Mouse (Mus musculus) regulatory T cell (primary cell): ENCODE results near the gene Ppm1h.

Experiments used
- in situ Hi-C: fragments of 300-600 bp; cut with MboI, MseI; formaldehyde crosslinking; loops from one replicate; pipeline ENCODE4 v1.15.1; 2025; ENCODE audit warnings: high pct_unique_total_duplicates

Gene Ppm1h

GRCm38 (mm10) chr10:122698347-122698746 lies 19.8 kb downstream of the Ppm1h start:
- in situ Hi-C loops: no loop called here

GRCm38 (mm10) chr10:122704901-122705300 lies 26.3 kb downstream of the Ppm1h start:
- in situ Hi-C loops: no loop called here

- in situ Hi-C loops: no loop called here
Observed at GRCm38 (mm10) chr10:122705457-122705856, 26.9 kb downstream of the Ppm1h start.

DNA sequence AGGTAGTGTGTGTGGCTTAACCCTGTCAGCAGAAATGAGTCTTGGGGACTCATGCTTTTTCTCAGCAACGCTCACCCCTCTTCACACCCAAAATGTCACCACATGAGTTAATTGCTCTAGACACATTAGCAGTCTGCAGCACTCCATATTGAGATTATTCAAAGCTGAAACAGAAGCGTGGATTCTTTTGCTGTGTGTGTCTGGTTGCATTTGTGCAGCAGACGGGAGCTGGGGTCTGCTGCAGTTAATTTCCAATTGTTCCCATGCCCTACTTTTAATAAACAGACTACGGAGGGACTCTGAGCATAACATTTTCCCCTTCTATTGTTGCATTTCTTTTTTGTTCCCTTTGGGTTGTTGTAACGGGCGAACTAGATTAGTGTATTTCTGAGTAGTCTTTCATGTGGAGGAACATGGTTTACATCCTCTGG lies 32.8 kb downstream of the Ppm1h start:
- in situ Hi-C loops: no loop called here

- in situ Hi-C loops: no loop called here
Observed at GRCm38 (mm10) chr10:122712307-122712706, 33.7 kb downstream of the Ppm1h start.

DNA sequence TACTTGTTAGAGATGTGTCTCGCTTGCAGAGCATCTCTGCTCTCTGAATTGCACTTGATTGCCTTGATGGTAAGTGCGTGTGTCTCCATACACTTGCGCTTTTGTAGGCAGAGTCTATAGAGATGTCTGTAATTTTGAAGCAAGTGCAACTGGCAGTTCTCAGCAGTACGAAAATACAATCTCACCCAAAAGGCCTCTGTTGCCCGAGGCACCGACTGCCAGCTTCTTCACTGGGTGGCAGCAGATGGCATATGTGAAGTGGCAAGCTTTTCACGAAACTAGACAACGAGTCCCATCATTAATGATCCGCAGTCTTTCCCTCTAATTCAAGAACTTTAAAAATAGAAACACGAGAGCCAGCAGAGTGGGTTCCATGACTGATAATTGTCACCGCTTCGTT lies 37.3 kb downstream of the Ppm1h start:
- in situ Hi-C loops: no loop called here

GRCm38 (mm10) chr10:122716286-122716685 lies 37.7 kb downstream of the Ppm1h start:
- in situ Hi-C loops: no loop called here

- in situ Hi-C loops: no loop called here
Observed at GRCm38 (mm10) chr10:122716739-122717474, 38.3 kb downstream of the Ppm1h start.

GRCm38 (mm10) chr10:122717754-122718415 lies 39.3 kb downstream of the Ppm1h start:
- in situ Hi-C loops: no loop called here

- in situ Hi-C loops: no loop called here
Observed at GRCm38 (mm10) chr10:122718951-122719350, 40.4 kb downstream of the Ppm1h start.

DNA sequence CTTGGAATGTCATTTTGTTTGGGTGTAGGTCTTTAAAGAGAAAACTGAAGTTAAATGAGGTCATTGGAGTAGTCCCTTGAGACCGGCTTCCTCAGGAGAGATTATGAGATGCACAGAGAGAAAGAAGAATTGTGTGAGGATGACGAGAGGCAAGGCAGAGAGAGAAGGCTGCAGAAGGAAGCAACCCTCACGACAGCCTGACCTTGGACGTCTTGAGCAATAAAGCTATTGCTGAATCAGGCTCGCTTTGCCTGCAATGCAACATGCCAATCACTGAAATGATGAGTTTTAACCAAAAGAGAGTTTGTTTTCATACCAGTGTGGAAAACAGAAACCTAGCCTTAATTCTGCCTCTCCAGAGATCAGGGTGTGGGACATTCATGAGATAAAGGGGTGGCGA lies 43.5 kb downstream of the Ppm1h start:
- in situ Hi-C loops: no loop called here

- in situ Hi-C loops: no loop called here
Observed at GRCm38 (mm10) chr10:122724692-122725091, 46.1 kb downstream of the Ppm1h start.

DNA sequence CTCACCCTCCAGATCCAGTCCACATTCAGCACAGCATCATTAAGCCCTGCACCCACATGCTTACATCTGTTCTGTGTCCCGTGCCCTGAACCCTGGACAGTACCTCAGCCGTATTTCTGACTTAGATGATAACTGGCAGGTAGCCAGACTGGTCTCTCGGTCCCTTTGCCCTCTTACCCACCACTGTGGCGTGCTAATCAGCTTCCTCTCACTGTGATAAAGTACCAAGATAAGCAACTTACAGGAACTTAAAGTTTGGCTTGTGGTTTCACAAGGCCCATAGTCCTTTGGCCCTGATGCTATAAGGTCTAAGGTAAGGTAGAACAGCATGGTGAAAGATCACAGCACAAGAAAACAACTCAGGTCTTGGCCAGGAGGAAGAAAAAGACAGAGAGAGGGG lies 48.7 kb downstream of the Ppm1h start:
- in situ Hi-C loops: no loop called here

DNA sequence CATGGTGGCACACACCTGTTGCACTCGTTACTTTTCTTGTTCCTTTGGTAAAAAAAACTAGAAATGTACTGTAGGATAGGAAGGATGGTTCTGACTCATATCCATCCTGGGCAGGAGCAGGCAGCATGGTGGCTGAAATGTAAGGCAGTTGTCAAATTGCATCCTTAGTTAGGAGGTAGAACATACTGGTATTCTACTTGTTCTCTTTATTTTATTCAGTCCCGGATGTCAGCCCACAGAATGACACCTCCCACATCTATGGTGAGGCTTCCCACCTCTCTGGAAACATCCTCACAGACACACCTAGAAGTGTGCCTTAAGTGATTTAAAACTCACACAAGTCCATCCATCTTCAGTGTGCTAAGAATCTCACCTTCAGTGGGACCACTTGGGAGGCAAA lies 49.6 kb downstream of the Ppm1h start:
- in situ Hi-C loops: no loop called here

DNA sequence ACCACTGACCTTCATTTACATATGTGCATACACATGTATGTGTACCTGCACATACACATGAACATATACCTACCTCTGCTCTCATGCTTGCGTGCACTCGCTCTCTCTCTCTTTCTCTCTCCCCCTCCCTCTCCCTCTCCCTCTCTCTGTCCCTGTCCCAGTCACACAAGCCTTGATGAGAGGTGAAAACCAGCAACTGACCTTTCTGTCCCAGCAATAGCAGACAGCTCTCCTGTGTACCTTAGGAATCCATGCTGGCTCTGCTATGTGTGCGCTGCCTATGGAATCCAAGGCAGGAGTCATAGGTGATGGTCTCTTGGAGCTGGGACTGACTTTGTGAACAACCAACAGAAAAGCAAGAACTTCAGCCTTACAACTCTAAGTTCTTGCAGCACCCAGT lies 53.6 kb downstream of the Ppm1h start:
- in situ Hi-C loops: loop anchor here (10.0 kb wide), 1 partner anchor 47 kb away; no protein-coding TSS in a partner anchor

GRCm38 (mm10) chr10:122734521-122734920 lies 56.0 kb downstream of the Ppm1h start:
- in situ Hi-C loops: loop anchor here (10.0 kb wide), 1 partner anchor 50 kb away; no protein-coding TSS in a partner anchor

- in situ Hi-C loops: loop anchor here (10.0 kb wide), 1 partner anchor 51 kb away; no protein-coding TSS in a partner anchor
Observed at GRCm38 (mm10) chr10:122735284-122735784, 56.8 kb downstream of the Ppm1h start.

GRCm38 (mm10) chr10:122736835-122737234 lies 58.3 kb downstream of the Ppm1h start:
- in situ Hi-C loops: loop anchor here (10.0 kb wide), 1 partner anchor 52 kb away; no protein-coding TSS in a partner anchor

GRCm38 (mm10) chr10:122738526-122738925 lies 60.0 kb downstream of the Ppm1h start:
- in situ Hi-C loops: loop anchor here (10.0 kb wide), 1 partner anchor 54 kb away; no protein-coding TSS in a partner anchor

DNA sequence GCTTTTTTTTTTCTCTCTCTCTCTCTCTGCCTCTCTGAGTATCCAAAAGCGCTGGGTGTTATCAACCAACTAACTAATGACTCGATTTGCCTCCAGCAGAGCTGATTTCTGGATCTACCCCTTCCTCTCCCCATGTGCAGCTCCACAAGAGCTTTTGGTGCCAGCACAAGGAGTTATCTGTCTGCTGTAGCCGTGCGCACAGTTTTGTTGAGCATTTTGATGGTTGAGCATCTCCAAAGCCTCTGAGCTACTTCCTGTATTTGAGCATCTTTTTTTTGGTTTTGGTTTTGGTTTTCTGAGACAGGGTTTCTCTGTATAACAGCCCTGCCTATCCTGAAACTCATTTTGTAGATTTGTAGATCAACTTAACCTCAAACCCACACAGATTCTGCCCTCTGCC lies 60.5 kb downstream of the Ppm1h start:
- in situ Hi-C loops: loop anchor here (10.0 kb wide), 1 partner anchor 54 kb away; no protein-coding TSS in a partner anchor

- in situ Hi-C loops: no loop called here
Observed at GRCm38 (mm10) chr10:122740117-122740516, 61.6 kb downstream of the Ppm1h start.

GRCm38 (mm10) chr10:122741191-122741590 lies 62.6 kb downstream of the Ppm1h start:
- in situ Hi-C loops: no loop called here

- in situ Hi-C loops: no loop called here
Observed at GRCm38 (mm10) chr10:122742136-122742535, 63.6 kb downstream of the Ppm1h start.
